30 mouse cellular contexts compared by ENCODE assay signal in genomic region chr11:36926705-36927406, GRCm38 (mm10).
A peak's percentile ranks its signal among the peaks of the same experiment; 100 is the strongest.
DNase-seq lines count a peak whose midpoint lies in the region; ATAC-seq and TF ChIP-seq lines count a peak whose summit lies in the region.
"Had no signal": no experiment of that assay in that cellular context is flagged by ENCODE, and none has a peak within 500 bp of the region (broad histone marks: within the 10 kb centered on the region; RNA-seq: fewer than 3 reads in every experiment).

No protein-coding gene starts in this region.

- TF ChIP-seq CTCF in left cerebral cortex, adult 2 months (IDR thresholded peaks at IDR 0.05) = no peak
- no peak for TF ChIP-seq CTCF in testis, adult 2 months (IDR thresholded peaks at IDR 0.05; ENCODE audit: control insufficient read depth, insufficient read depth, insufficient replicate concordance, low read depth, low read length)

- H3K4me1 ChIP-seq in testis, adult 2 months (ENCODE audit: control insufficient read depth, insufficient read depth, low read length) = 0 out of 2 replicates have a peak, but pooled peaks cover 4% of the 10 kb centered on the region
- H3K4me1 ChIP-seq: forebrain, embryonic 13.5 days; heart, embryonic 10.5 days; heart, embryonic 15.5 days; hindbrain, embryonic 15.5 days; intestine, embryonic 15.5 days; liver, embryonic 15.5 days; midbrain, embryonic 12.5 days; neural tube, embryonic 12.5 days had no signal

- H3K4me3 ChIP-seq in left cerebral cortex, adult 2 months = no peak overlapping the region
- H3K4me3 ChIP-seq in testis, adult 2 months (ENCODE audit: control insufficient read depth, low read depth, low read length) = peak overlapping the region; percentile 82
- H3K4me3 ChIP-seq: erythroblast, embryonic 14.5 days; forebrain, embryonic 13.5 days; heart, embryonic 10.5 days; heart, embryonic 15.5 days; hindbrain, embryonic 15.5 days; intestine, embryonic 15.5 days; liver, embryonic 15.5 days; midbrain, embryonic 12.5 days; myocyte; neural tube, embryonic 12.5 days had no signal

- H3K27ac ChIP-seq in left cerebral cortex, adult 2 months = peak overlapping the region; percentile 32; the same call in 1 of the 2 replicates
- peak overlapping the region; percentile 61; the same call in 1 of the 2 replicates for H3K27ac ChIP-seq in testis, adult 2 months (ENCODE audit: control insufficient read depth, insufficient read depth, low read depth, low read length)
- H3K27ac ChIP-seq: forebrain, embryonic 13.5 days; heart, embryonic 10.5 days; heart, embryonic 15.5 days; hindbrain, embryonic 15.5 days; intestine, embryonic 15.5 days; liver, embryonic 15.5 days; midbrain, embryonic 12.5 days; neural tube, embryonic 12.5 days; stomach, postnatal 0 days had no signal

- intact Hi-C loops in left cerebral cortex, adult 2 months (cut with DNase I) = no loop called here

- peak; percentile 35; the same call in 1 of the 2 replicates for TF ChIP-seq POLR2A in testis, adult 2 months (IDR thresholded peaks at IDR 0.05; ENCODE audit: control insufficient read depth, low read depth, low read length)

- peak; percentile 88 for ATAC-seq in frontal cortex, adult (ENCODE audit: low TSS enrichment)
- ATAC-seq: forebrain, embryonic 13.5 days; intestine, embryonic 15.5 days had no signal

- no peaks in the 10 kb centered on the region for H3K27me3 ChIP-seq in testis, adult 2 months (ENCODE audit: control insufficient read depth, insufficient read depth, low read length)
- H3K27me3 ChIP-seq: forebrain, embryonic 13.5 days; heart, embryonic 15.5 days; hindbrain, embryonic 15.5 days; intestine, embryonic 15.5 days; liver, embryonic 15.5 days; midbrain, embryonic 12.5 days; neural tube, embryonic 12.5 days had no signal

- DNase-seq in frontal cortex, postnatal 10 days (ENCODE audit: low spot score in 2 of 2) = no peak
- DNase-seq in left cerebral cortex, adult 2 months (ENCODE audit: extremely low spot score in 1 of 2, low spot score in 2 of 2) = no peak
- DNase-seq in left cerebral cortex, adult 8-10 months (ENCODE audit: low spot score in 2 of 2) = no peak
- DNase-seq in testis, postnatal 14 days (ENCODE audit: low spot score) = no peak
- DNase-seq in telencephalon, adult 2 months (ENCODE audit: low read depth, low spot score) = peak; percentile 32
- no peak for DNase-seq in urinary bladder, adult 18-20 months (ENCODE audit: low spot score in 2 of 2)
- DNase-seq: adrenal gland, postnatal 25 days; B cell, adult 2 months; cerebellum, adult 8-10 months; cerebellum, postnatal 25 days; gastrocnemius, postnatal 25 days; heart, adult 11 months; kidney, adult 2 months; kidney, postnatal 36 days; layer of hippocampus, postnatal 36 days; lung, embryonic 14.5 days; lung, postnatal 14 days had no signal

- no peaks in the 10 kb centered on the region for H3K36me3 ChIP-seq in testis, adult 2 months (ENCODE audit: control insufficient read depth, insufficient read depth, low read length)
- H3K36me3 ChIP-seq: heart, embryonic 10.5 days; heart, embryonic 15.5 days; hindbrain, embryonic 15.5 days; intestine, embryonic 15.5 days; liver, embryonic 15.5 days; midbrain, embryonic 12.5 days; neural tube, embryonic 12.5 days had no signal
